Mouse (Mus musculus) lung, postnatal 36 days (tissue): ENCODE measurements at regions not wholly inside any gene's neighbourhood (a gene's known extent, or its start where the extent isn't known, plus 50 kb on each side); places are given as distances from the start of the nearest gene placed in this dataset.

Experiments
- DNase-seq: peaks from one replicate; pipeline ENCODE4 v3.0.0; 2022; ENCODE audit warnings: mixed read lengths

DNA sequence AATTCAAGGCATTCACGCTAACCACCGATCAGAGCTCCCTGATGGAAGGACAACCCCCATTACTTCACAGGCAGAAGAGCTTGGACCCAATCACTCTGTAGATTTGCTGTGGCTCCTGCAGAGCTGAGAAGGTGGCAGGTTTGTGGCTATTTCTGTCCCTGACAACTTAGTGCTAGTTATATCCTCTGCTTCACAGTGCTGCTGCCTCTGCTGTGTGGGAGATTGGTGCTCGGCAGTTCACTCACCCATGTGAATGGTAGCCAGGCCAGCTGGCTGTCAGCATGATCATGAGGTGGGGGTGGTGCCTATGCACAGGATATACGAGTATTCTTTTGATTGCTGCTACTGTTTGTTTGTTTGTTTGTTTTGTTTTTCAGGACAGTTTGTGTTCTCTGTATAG lies 113.9 kb downstream of the Gm10131 start:
- no peak for DNase-seq

DNA sequence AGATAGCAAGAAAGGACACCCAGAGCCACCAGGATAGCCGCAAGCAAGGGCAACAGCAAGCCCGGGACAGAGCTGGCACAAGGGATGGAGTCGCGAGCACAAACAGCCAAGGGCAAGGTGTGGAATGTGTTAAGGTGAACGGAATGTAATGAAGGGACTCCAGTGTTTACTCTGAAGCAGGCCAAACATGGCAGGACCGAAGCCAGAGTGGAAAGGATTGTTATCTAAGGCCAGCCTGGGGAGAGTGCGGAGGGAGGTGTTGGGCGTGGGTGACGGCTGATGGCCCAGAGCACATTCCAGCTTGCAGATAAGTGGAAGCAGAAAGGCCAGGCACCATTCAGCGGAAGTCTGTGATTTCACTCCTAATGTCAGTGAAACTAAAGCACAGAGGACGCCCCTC lies 118.6 kb downstream of the Gm10131 start:
- peak; percentile 90 for DNase-seq

DNA sequence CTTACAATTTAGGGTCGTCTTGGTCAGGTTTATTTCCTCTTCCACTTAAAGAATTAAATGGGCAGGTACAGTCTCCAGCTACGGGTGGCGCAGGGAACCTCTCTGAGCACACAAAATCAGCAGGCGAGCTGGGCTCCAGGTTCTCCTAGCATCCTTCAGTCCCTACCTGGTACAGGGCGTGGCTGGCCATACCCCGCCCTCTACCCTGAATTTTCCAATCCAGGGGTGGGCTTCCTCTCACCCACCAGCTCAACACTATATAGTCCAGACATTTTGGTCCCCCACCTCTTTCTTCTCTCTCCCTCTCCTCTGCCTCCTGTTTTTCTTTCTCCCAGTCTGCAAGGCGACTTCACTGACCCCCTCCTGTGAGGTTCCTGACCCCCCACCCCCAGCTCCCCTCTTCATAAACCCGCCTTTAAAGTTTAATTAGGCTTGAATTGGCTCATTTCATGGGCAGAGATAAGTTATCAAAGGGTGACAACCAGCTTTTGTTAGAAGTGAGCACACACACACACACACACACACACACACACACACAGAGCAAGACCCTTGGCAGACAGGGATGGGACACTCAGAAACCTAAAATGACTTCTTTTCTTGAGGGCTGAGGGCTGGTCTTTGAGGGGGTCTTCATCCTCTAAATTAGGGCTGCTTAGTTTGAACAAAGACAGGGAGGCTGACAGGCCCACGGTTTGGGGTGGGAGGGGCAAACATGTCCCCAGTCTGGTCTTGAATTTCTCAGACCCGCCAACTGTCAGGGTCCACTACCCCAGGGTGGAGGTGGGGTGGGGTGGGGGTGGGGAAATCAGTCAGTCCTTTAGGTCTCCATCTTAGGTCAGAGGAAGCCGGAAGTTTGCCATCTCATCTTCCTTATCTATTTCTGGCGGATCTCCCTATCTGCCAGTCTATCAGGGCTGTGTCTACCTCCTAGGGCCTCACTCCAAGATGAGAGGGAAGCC lies 119.3 kb downstream of the Gm10131 start:
- no peak for DNase-seq

DNA sequence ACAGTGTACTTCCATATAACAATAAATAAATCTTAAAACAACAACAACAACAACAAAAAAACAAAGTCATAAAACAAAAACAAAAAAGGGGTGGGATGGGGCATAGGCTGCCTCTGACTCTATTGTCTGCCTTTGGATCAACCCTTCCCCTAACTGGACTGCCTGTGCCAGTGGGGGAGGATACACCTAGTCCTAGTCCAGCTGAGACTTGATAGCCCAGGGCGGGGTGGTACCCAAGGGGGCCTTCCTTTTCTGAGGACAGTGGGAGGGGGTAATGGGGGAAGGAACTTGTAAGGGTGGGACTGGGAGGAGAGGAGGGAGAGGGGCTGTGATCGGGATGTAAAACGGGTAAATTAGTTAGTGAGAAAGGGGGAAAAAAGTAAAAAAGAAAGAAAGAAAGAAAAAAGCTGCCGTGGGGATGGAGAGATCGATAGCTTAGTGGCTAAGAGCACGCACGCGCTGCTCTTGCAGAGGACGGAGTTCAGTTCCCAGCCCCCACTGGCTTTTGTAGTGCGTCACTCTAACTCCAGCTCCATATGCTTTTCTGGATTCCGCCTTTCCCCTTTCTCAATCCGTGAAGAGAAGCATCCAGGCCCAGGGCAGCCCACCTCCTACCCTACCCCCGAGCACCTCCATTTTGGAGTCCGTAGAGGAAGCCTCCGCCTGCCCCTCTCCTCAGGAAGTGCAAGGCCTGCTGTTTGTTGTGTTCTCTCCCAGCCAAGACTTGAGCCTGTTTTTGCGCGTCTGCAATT lies 120.2 kb downstream of the Gm10131 start:
- no peak for DNase-seq

DNA sequence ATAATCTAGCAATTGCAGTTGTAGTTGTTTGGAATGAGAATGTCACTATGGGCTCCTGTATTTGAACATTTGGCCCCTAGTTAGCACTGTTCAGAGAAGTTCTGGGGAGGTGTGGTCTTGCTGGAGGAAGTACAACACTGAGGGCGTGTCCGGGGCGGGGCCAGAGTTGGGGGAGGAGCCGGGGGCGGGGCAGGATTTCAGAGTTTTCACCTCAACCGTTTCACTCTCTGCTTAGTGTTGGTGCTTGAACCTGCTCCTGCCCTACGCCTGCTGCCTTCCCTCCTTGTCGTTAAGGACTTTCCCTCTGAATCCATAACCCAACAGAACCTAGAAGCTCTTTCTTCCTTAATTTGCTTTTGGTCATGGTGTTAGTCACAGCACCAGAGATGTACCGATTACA lies 121.5 kb downstream of the Gm10131 start:
- no peak for DNase-seq

DNA sequence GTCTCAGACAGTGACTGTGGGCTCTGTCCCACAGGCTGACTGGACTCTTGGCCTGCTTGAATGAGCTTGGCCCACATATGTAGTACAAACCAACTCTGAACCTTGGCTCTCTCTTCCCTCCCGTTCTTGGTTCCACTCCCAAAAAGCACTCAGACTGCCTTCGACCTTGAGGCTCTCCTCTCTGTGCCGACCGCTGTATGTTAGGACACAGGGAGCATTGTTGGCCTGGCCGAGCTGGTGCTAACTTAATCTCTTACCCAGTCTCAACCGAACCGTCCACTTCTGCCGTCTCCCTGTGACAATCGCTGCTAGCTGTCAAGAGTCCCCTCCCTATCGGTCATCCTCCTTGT lies 123.8 kb downstream of the Gm10131 start:
- no peak for DNase-seq

DNA sequence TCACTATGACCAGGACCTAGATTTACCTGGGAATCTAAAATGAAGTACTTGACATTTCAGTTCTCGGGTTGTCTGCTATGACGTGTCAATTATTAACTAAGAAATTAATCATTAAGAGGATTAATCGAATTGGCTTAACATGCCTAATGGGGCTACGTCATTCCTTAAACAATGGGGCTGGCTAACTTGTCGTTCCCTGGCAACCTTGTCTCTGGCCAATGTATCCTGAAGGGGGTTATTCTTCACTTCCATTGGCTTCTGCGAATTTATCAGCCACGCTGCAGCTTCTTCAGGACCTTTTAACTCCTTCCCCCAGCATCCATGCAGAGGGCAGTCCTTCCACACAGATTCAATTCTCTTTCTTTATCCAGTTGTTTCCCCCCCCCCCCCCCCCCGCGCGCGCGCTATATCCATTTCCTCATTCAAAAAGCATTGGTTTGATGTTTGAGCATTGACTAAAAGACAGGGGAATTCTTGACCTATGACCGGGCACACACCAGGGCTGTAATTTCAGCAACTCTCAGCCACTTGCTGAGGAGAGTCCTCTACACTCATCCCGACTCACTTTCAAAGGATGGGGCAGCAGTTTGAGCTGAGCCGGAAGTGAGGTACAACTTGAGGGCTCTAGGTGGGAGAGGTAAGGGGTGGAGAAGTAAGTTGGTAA lies 124.3 kb downstream of the Gm10131 start:
- no peak for DNase-seq

DNA sequence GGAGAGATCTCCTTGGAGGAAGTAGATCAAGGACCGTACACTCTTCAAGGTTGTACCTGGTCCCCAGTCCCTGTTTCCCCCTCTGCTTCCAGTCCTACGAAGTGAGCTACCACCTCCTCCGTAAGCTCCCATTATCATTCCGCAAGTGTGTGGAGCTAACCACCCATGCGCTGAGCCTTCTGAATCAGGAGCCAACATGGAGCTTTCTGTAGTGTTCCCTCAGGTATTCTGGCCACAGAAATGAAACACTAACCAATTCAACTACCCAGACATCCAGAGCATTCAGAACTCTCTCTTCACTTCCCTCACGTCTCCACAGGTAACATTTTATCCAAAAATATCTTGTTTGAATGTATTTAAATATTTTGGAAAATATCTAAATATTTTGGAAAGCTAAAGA lies 124.9 kb downstream of the Gm10131 start:
- DNase-seq: no peak

DNA sequence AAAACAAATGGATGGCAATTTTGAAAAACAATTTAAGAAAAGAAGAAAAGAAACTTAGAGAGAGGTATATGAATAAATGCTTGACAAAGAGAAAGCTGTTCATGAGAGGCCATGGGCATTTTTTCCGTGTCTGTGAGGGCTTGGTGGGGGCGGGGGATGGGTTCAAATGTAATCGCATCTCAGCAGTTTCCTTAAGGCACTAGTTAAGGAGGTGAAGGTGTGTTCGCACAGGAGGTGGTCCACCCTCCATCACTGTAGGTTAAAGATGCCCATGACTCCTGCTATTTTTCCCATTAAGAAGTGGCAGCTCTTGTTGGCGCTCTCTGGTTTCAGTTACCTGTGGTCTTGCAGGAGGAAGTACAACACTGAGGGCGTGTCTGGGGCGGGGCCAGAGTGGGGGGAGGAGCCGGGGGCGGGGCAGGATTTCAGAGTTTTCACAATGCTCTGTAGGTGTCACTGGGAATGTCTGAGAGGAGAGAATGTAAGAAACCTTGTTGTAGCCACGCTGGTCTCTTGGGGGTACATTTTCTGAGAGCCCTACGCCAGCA lies 126.0 kb downstream of the Gm10131 start:
- DNase-seq: no peak

DNA sequence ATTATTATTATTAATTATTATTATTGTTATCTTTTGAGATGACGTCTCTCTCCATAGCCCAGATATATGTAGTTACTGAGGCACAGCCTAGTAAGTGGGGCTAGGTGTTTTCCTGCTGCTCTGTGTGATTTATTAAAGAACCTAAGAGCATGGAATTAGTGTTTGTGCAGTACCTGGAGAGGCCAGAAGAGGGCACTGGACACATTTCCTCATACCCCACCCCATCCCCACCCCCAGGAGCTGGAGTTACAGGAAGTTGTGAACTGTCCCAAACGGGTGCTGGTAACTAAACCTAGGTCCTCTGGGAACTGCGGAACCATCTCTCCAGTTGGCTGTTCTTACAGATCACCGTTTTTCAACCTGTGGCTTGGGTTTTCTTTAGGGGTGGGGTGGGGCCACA lies 129.9 kb downstream of the Gm10131 start:
- peak; percentile 60 for DNase-seq

DNA sequence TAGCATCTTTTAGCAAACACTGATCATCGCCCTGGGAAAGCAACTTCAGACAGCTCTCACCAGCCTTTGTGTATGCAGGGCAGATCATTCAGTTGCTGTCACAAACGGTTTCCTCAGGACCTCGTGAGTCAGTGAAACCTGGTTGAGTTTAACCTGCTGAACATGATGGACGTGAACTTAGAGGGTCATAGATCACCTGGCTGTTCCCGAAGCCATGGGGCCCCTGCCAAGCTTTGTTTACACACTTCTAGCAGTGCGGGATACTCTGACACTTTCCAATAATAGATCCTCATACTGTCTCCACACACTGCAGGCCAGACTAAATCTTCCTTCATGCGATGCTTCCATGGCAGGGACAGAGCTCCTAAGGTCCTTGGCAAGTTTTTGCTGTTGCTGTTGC lies 130.5 kb downstream of the Gm10131 start:
- no peak for DNase-seq
